ENCODE assay signal across 20 mouse cellular contexts in the genomic region with DNA sequence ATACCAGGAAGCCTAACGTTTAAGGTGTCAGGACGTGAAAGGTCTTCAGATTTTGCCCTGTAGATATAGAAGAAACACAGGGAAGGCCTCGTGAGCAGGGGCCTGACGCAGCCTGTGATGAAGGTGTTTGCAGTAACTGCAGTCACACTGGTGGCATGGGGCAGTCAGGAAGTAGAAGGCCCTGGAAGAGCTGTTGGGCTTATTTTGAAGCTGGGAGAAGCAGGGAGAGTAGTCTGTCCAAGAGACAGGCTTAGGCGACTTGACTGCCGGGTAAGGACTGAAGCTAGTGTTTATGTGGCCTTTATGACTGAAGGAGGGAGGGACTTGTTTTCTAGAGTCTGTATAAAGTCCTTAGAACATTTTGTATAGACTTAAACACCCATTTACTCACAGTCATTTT. TPM values are rescaled to one million over a fixed set of nuclear protein-coding genes. Genes with fewer than 3 reads are reported as not detected.
A peak's percentile ranks its signal among the peaks of the same experiment; 100 is the strongest.
DNase-seq lines count a peak whose midpoint lies in the region; ATAC-seq and TF ChIP-seq lines count a peak whose summit lies in the region.
"Had no signal": no experiment of that assay in that cellular context is flagged by ENCODE, and none has a peak within 500 bp of the region (broad histone marks: within the 10 kb centered on the region; RNA-seq: fewer than 3 reads in every experiment).

No protein-coding gene starts in this region.

- H3K36me3 ChIP-seq in heart, embryonic 15.5 days = peaks cover 12% of the 10 kb centered on the region
- peaks cover 11% of the 10 kb centered on the region for H3K36me3 ChIP-seq in kidney, embryonic 16.5 days (ENCODE audit: insufficient read depth, low read length)
- H3K36me3 ChIP-seq in midbrain, embryonic 14.5 days (ENCODE audit: control insufficient read depth, insufficient read depth, low read length) = 0 out of 2 replicates have a peak, but pooled peaks cover 3% of the 10 kb centered on the region
- no peaks in the 10 kb centered on the region for H3K36me3 ChIP-seq in midbrain, embryonic 16.5 days (ENCODE audit: control insufficient read depth, insufficient read depth, low read length)
- H3K36me3 ChIP-seq: hindbrain, embryonic 13.5 days; liver, embryonic 12.5 days had no signal

- no peak overlapping the region for H3K4me2 ChIP-seq in heart, embryonic 15.5 days
- H3K4me2 ChIP-seq in kidney, embryonic 16.5 days (replicated peaks; ENCODE audit: low read depth, low read length) = no peak overlapping the region
- 0 out of 2 replicates have a peak overlapping the region, but pooled peaks have one; percentile 14 for H3K4me2 ChIP-seq in midbrain, embryonic 14.5 days (ENCODE audit: low read length)
- H3K4me2 ChIP-seq in midbrain, embryonic 16.5 days (ENCODE audit: low read length) = no peak overlapping the region
- H3K4me2 ChIP-seq: hindbrain, embryonic 13.5 days; limb, embryonic 12.5 days; liver, embryonic 12.5 days had no signal

- no peak overlapping the region for H3K4me3 ChIP-seq in cerebellum, adult 2 months (replicated peaks; ENCODE audit: insufficient read depth, low read depth, low read length)
- H3K4me3 ChIP-seq in heart, embryonic 15.5 days = no peak overlapping the region
- H3K4me3 ChIP-seq in kidney, embryonic 16.5 days (ENCODE audit: low read length) = no peak overlapping the region
- H3K4me3 ChIP-seq in midbrain, embryonic 14.5 days (replicated peaks; ENCODE audit: low read depth, low read length) = no peak overlapping the region
- H3K4me3 ChIP-seq in midbrain, embryonic 16.5 days (ENCODE audit: low read depth, low read length) = no peak overlapping the region
- H3K4me3 ChIP-seq: hindbrain, embryonic 13.5 days; limb, embryonic 12.5 days; liver, embryonic 12.5 days; megakaryocyte, embryonic 14.5 days had no signal

- 0 out of 2 replicates have a peak overlapping the region, but pooled peaks have one; percentile 64 for H3K27ac ChIP-seq in cerebellum, adult 2 months (ENCODE audit: insufficient read depth, low read length)
- 0 out of 2 replicates have a peak overlapping the region, but pooled peaks have one; percentile 30 for H3K27ac ChIP-seq in heart, embryonic 15.5 days
- H3K27ac ChIP-seq in kidney, embryonic 16.5 days (ENCODE audit: low read length) = peak overlapping the region; percentile 36; the same call in 1 of the 2 replicates
- no peak overlapping the region for H3K27ac ChIP-seq in midbrain, embryonic 14.5 days (replicated peaks; ENCODE audit: low read depth, low read length)
- no peak overlapping the region for H3K27ac ChIP-seq in midbrain, embryonic 16.5 days (ENCODE audit: low read length)
- H3K27ac ChIP-seq: hindbrain, embryonic 13.5 days; limb, embryonic 12.5 days; liver, embryonic 12.5 days had no signal

- H3K27me3 ChIP-seq in cerebellum, adult 2 months (ENCODE audit: control insufficient read depth, insufficient read depth, low read length) = no peaks in the 10 kb centered on the region; the same call in 1 of the 2 replicates
- H3K27me3 ChIP-seq in heart, embryonic 15.5 days = 0 out of 2 replicates have a peak, but pooled peaks cover 7% of the 10 kb centered on the region
- no peaks in the 10 kb centered on the region for H3K27me3 ChIP-seq in kidney, embryonic 16.5 days (ENCODE audit: insufficient read depth, low read length)
- H3K27me3 ChIP-seq in midbrain, embryonic 14.5 days (ENCODE audit: control insufficient read depth, insufficient read depth, low read length) = peaks cover 12% of the 10 kb centered on the region; the same call in 1 of the 2 replicates
- H3K27me3 ChIP-seq in midbrain, embryonic 16.5 days (ENCODE audit: control insufficient read depth, insufficient read depth, low read depth, low read length) = no peaks in the 10 kb centered on the region
- H3K27me3 ChIP-seq: hindbrain, embryonic 13.5 days; limb, embryonic 12.5 days; Patski had no signal

- H3K9ac ChIP-seq in heart, embryonic 15.5 days = no peak overlapping the region
- H3K9ac ChIP-seq in kidney, embryonic 16.5 days (replicated peaks; ENCODE audit: low read length) = no peak overlapping the region
- no peak overlapping the region for H3K9ac ChIP-seq in midbrain, embryonic 14.5 days (replicated peaks; ENCODE audit: low read length)
- no peak overlapping the region for H3K9ac ChIP-seq in midbrain, embryonic 16.5 days (ENCODE audit: low read depth, low read length)
- H3K9ac ChIP-seq: hindbrain, embryonic 13.5 days; limb, embryonic 12.5 days; liver, embryonic 12.5 days had no signal

- H3K9me3 ChIP-seq in heart, embryonic 15.5 days (replicated peaks) = no peaks in the 10 kb centered on the region
- H3K9me3 ChIP-seq in kidney, embryonic 16.5 days (ENCODE audit: low read length) = no peaks in the 10 kb centered on the region
- no peaks in the 10 kb centered on the region for H3K9me3 ChIP-seq in midbrain, embryonic 14.5 days (ENCODE audit: control insufficient read depth, low read length)
- no peaks in the 10 kb centered on the region for H3K9me3 ChIP-seq in midbrain, embryonic 16.5 days (replicated peaks; ENCODE audit: control insufficient read depth, low read length, poor library complexity, severe bottlenecking)
- H3K9me3 ChIP-seq: hindbrain, embryonic 13.5 days; limb, embryonic 12.5 days; liver, embryonic 12.5 days; megakaryocyte, embryonic 14.5 days had no signal

- peaks cover 22% of the 10 kb centered on the region for H3K4me1 ChIP-seq in cerebellum, adult 2 months (ENCODE audit: control insufficient read depth, insufficient read depth, low read length)
- peaks cover 55% of the 10 kb centered on the region for H3K4me1 ChIP-seq in heart, embryonic 15.5 days (replicated peaks)
- H3K4me1 ChIP-seq in kidney, embryonic 16.5 days (ENCODE audit: insufficient read depth, low read length) = peaks cover 55% of the 10 kb centered on the region
- peaks cover 26% of the 10 kb centered on the region for H3K4me1 ChIP-seq in midbrain, embryonic 14.5 days (ENCODE audit: control insufficient read depth, insufficient read depth, low read length)
- H3K4me1 ChIP-seq in midbrain, embryonic 16.5 days (ENCODE audit: control insufficient read depth, insufficient read depth, low read length) = peaks cover 13% of the 10 kb centered on the region
- H3K4me1 ChIP-seq: megakaryocyte, embryonic 14.5 days had no signal

- no peak for DNase-seq in cerebellum, adult 2 months
- DNase-seq in cerebellum, adult 11 months = no peak
- DNase-seq in heart, postnatal 4 days = no peak
- no peak for DNase-seq in kidney, adult 18-20 months
- DNase-seq in midbrain, embryonic 14.5 days = no peak
- DNase-seq: cerebellum, postnatal 14 days; embryo, embryonic 11 days; kidney, postnatal 25 days; lung, adult 2 months; thymus, postnatal 14 days had no signal

- 51% methylated on average over 6 of the region's 6 CpGs for WGBS in cerebellum, adult 2 months
- WGBS in heart, embryonic 15.5 days = 62% methylated on average over 6 of the region's 6 CpGs
- WGBS in kidney, embryonic 16.5 days = 43% methylated on average over 6 of the region's 6 CpGs
- 29% methylated on average over 6 of the region's 6 CpGs for WGBS in midbrain, embryonic 14.5 days
- WGBS in midbrain, embryonic 16.5 days = 38% methylated on average over 6 of the region's 6 CpGs

- no peak for ATAC-seq in heart, embryonic 15.5 days (replicated peaks; ENCODE audit: insufficient number of reproducible peaks, insufficient read depth, low FRiP score, low read depth)
- no peak for ATAC-seq in kidney, embryonic 16.5 days (ENCODE audit: low FRiP score, low TSS enrichment)
- ATAC-seq in midbrain, embryonic 14.5 days (ENCODE audit: low FRiP score, low TSS enrichment) = no peak
- no peak for ATAC-seq in midbrain, embryonic 16.5 days
- ATAC-seq: CD4-positive, CD25-positive, alpha-beta regulatory T cell, adult 4 months; intestine, embryonic 16.5 days; liver, embryonic 12.5 days; Patski had no signal

- TF ChIP-seq POLR2A in cerebellum, adult 2 months (IDR thresholded peaks at IDR 0.05; ENCODE audit: borderline replicate concordance, insufficient read depth, low read length) = no peak

- no peak for TF ChIP-seq CTCF in cerebellum, adult 2 months (IDR thresholded peaks at IDR 0.05; ENCODE audit: borderline replicate concordance, insufficient read depth, low read depth, low read length)

RNA-seq across cellular contexts. Expression of gene Fat1, which starts 57.4 kb away (rescaled TPM):
- polyA plus RNA-seq in cerebellum, adult 2 months (2012; rRNA removed) = 106 and 120 TPM in 2 replicates
- polyA plus RNA-seq in heart, embryonic 15.5 days (2015; fragmentation: Nextera tagmentation; extraction: Ambion mirVana) = 10.9 and 11.9 TPM in 2 replicates
- total RNA-seq in heart, postnatal 4 days (2021) = 10 to 100 TPM; 68.5 to 72.0 TPM
- 19.9 and 20.9 TPM in 2 replicates for polyA plus RNA-seq in kidney, embryonic 16.5 days (2015; fragmentation: Nextera tagmentation; extraction: Ambion mirVana)
- 22.8 and 23.5 TPM in 2 replicates for polyA plus RNA-seq in midbrain, embryonic 14.5 days (2014; fragmentation: Nextera tagmentation; extraction: Ambion mirVana)
- polyA plus RNA-seq in midbrain, embryonic 16.5 days (2015; fragmentation: Nextera tagmentation; extraction: Ambion mirVana) = 9.8 and 13.9 TPM in 2 replicates

Comparison
In these comparisons a context has a peak if more than half of its experiments do, and no peak if none do; other contexts are left out.
1. H3K27ac ChIP-seq: peak in cerebellum, adult 2 months (single experiment), heart, embryonic 15.5 days (single experiment) and kidney, embryonic 16.5 days (single experiment); none in midbrain, embryonic 14.5 days (single experiment) and midbrain, embryonic 16.5 days (single experiment).